Mouse (Mus musculus): ENCODE results near the gene Apol8. TPM values are rescaled to one million over a fixed set of nuclear protein-coding genes. Genes with fewer than 3 reads are reported as not detected.

Gene Apol8
- total and polyA plus RNA-seq, 2 experiments from 2014 or later: 0.36 TPM; not detected in 1

GRCm38 (mm10) chr15:77775186-77775963 lies 18.6 kb upstream of the Apol8 start:
- Histone ChIP-seq H3K9ac (replicated peaks; ENCODE audit: low read length, poor library complexity, severe bottlenecking) (no peak overlapping the region), H3K9me3 (ENCODE audit: low read length) (no peaks in the 10 kb centered on the region), H3K4me1 (ENCODE audit: insufficient read depth, low read length) (no peaks in the 10 kb centered on the region), H3K36me3 (ENCODE audit: insufficient read depth, low read length) (peaks cover 64% of the 10 kb centered on the region), H3K27ac (ENCODE audit: low read depth, low read length) (no peak overlapping the region), H3K4me3 (ENCODE audit: low read depth, low read length) (no peak overlapping the region), H3K4me2 (ENCODE audit: low read depth, low read length, poor library complexity, severe bottlenecking) (no peak overlapping the region), H3K27me3 (ENCODE audit: insufficient read depth, low read length) (no peaks in the 10 kb centered on the region)
- ATAC-seq (ENCODE audit: low FRiP score): no peak; the same call in 1 of the 2 replicates
- 69% methylated on average over 20 of the region's 20 CpGs for WGBS
- peak; percentile 98 for TF ChIP-seq CTCF (IDR thresholded peaks at IDR 0.05)
- peak; percentile 70 for DNase-seq (ENCODE audit: low spot score)

DNA sequence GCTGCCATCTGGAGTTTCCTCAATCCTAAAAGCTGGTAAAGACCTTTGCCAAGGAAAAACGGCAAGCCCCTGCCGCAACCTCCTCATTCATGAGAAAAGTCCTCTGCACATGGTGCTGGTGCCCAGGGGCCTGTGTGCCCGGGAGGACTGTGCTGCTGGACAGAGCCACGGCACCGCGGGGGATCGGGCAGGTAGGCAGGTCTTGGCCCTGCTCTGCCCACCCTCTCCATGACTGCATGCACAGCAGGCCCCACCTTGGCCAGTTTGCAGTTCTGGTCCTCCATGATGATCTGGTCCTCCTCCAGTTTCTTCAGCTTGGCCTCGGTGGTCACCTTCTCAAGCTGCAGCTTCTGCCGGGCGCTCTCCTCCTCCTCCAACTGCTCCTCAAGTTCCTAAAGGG lies 17.5 kb upstream of the Apol8 start:
- Histone ChIP-seq H3K27me3 (ENCODE audit: insufficient read depth, low read length) (no peaks in the 10 kb centered on the region), H3K4me1 (ENCODE audit: insufficient read depth, low read length) (no peaks in the 10 kb centered on the region), H3K27ac (ENCODE audit: low read depth, low read length) (no peak overlapping the region), H3K4me2 (ENCODE audit: low read depth, low read length, poor library complexity, severe bottlenecking) (no peak overlapping the region), H3K36me3 (ENCODE audit: insufficient read depth, low read length) (peaks cover 65% of the 10 kb centered on the region), H3K9ac (replicated peaks; ENCODE audit: low read length, poor library complexity, severe bottlenecking) (no peak overlapping the region), H3K9me3 (ENCODE audit: low read length) (no peaks in the 10 kb centered on the region), H3K4me3 (ENCODE audit: low read depth, low read length) (no peak overlapping the region)
- ATAC-seq (ENCODE audit: low FRiP score) (no peak), DNase-seq (ENCODE audit: low spot score) (no peak)
- WGBS: 98% methylated on average over 10 of the region's 10 CpGs
- no peak for TF ChIP-seq CTCF (IDR thresholded peaks at IDR 0.05)

GRCm38 (mm10) chr15:77773099-77773915 lies 16.5 kb upstream of the Apol8 start:
- no peak for TF ChIP-seq CTCF (IDR thresholded peaks at IDR 0.05)
- Histone ChIP-seq H3K36me3 (ENCODE audit: insufficient read depth, low read length) (peaks cover 75% of the 10 kb centered on the region), H3K4me3 (ENCODE audit: low read depth, low read length) (no peak overlapping the region), H3K9ac (replicated peaks; ENCODE audit: low read length, poor library complexity, severe bottlenecking) (no peak overlapping the region), H3K4me1 (ENCODE audit: insufficient read depth, low read length) (no peaks in the 10 kb centered on the region), H3K9me3 (ENCODE audit: low read length) (no peaks in the 10 kb centered on the region), H3K27ac (ENCODE audit: low read depth, low read length) (no peak overlapping the region), H3K4me2 (ENCODE audit: low read depth, low read length, poor library complexity, severe bottlenecking) (no peak overlapping the region), H3K27me3 (ENCODE audit: insufficient read depth, low read length) (no peaks in the 10 kb centered on the region)
- WGBS: 90% methylated on average over 19 of the region's 19 CpGs
- ATAC-seq (ENCODE audit: low FRiP score): no peak
- no peak for DNase-seq (ENCODE audit: low spot score)

- no peak overlapping the region for H3K27ac ChIP-seq (ENCODE audit: low read depth, low read length)
- DNase-seq (ENCODE audit: low spot score) (no peak), ATAC-seq (ENCODE audit: low FRiP score) (no peak)
- 96% methylated on average over 9 of the region's 9 CpGs for WGBS
- no peak overlapping the region for H3K4me2 ChIP-seq (ENCODE audit: low read depth, low read length, poor library complexity, severe bottlenecking)
- no peak for TF ChIP-seq CTCF (IDR thresholded peaks at IDR 0.05)
- no peaks in the 10 kb centered on the region for H3K9me3 ChIP-seq (ENCODE audit: low read length)
- no peak overlapping the region for H3K4me3 ChIP-seq (ENCODE audit: low read depth, low read length)
- peaks cover 75% of the 10 kb centered on the region for H3K36me3 ChIP-seq (ENCODE audit: insufficient read depth, low read length)
- H3K4me1 ChIP-seq (ENCODE audit: insufficient read depth, low read length): no peaks in the 10 kb centered on the region
- no peaks in the 10 kb centered on the region for H3K27me3 ChIP-seq (ENCODE audit: insufficient read depth, low read length)
- no peak overlapping the region for H3K9ac ChIP-seq (replicated peaks; ENCODE audit: low read length, poor library complexity, severe bottlenecking)
These were observed 14.1 kb upstream of the Apol8 start for GRCm38 (mm10) chr15:77770942-77771341.

DNA sequence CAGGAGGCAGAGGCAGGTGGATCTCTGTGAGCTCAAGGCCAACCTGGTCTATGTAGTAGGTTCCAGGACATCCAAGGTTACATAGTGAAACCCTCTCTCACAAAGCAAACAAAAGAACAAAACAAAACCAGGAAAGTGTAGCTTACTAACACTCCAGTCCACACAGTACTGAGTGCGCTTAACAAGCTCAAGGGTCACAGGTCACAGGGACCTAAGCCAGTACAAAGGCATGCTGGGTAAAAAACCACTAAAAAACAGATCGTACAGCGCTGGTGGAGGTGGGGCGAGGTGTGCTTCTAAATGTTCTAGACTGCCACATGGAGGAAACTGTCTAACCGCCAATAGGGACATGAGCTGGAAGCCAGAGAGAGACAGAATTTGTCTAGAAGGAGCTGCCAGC lies 13.5 kb upstream of the Apol8 start:
- Histone ChIP-seq H3K4me1 (ENCODE audit: insufficient read depth, low read length) (no peaks in the 10 kb centered on the region), H3K4me2 (ENCODE audit: low read depth, low read length, poor library complexity, severe bottlenecking) (no peak overlapping the region), H3K27me3 (ENCODE audit: insufficient read depth, low read length) (no peaks in the 10 kb centered on the region), H3K9ac (replicated peaks; ENCODE audit: low read length, poor library complexity, severe bottlenecking) (no peak overlapping the region), H3K27ac (ENCODE audit: low read depth, low read length) (no peak overlapping the region), H3K36me3 (ENCODE audit: insufficient read depth, low read length) (peaks cover 80% of the 10 kb centered on the region), H3K4me3 (ENCODE audit: low read depth, low read length) (no peak overlapping the region), H3K9me3 (ENCODE audit: low read length) (no peaks in the 10 kb centered on the region)
- ATAC-seq (ENCODE audit: low FRiP score) (no peak), DNase-seq (ENCODE audit: low spot score) (no peak)
- 96% methylated on average over 5 of the region's 5 CpGs for WGBS
- no peak for TF ChIP-seq CTCF (IDR thresholded peaks at IDR 0.05)

DNA sequence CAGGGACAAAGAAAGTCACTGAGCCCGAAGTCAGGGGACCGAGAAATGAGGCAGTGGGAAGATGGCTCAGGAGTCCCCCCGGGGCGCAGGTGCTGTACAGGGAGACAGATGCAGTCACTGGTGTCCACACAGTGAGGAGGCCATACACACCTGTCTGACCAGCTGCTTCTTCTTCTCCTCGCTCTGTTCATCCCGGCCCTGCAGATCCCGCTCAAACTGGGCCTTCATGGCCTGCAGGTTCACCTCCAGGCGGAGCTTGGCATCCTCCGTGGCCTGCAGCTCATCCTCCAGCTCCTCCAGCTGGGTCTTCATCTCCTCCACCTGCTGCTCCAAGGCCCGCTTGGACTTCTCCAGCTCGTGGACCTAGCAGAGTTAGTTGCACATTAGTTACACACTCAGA lies 10.2 kb upstream of the Apol8 start:
- whole genome bisulfite sequencing: 94% methylated on average over 11 of the region's 11 CpGs
- TF ChIP-seq CTCF (IDR thresholded peaks at IDR 0.05): no peak
- Histone ChIP-seq H3K4me3 (ENCODE audit: low read depth, low read length) (no peak overlapping the region), H3K9ac (replicated peaks; ENCODE audit: low read length, poor library complexity, severe bottlenecking) (no peak overlapping the region), H3K4me1 (ENCODE audit: insufficient read depth, low read length) (no peaks in the 10 kb centered on the region), H3K4me2 (ENCODE audit: low read depth, low read length, poor library complexity, severe bottlenecking) (no peak overlapping the region), H3K27ac (ENCODE audit: low read depth, low read length) (no peak overlapping the region), H3K9me3 (ENCODE audit: low read length) (no peaks in the 10 kb centered on the region), H3K27me3 (ENCODE audit: insufficient read depth, low read length) (no peaks in the 10 kb centered on the region), H3K36me3 (ENCODE audit: insufficient read depth, low read length) (peaks cover 91% of the 10 kb centered on the region)
- ATAC-seq (ENCODE audit: low FRiP score) (no peak), DNase-seq (ENCODE audit: low spot score) (no peak)
